Mouse (Mus musculus): Measurements from ENCODE around the gene Erg28.

DNA sequence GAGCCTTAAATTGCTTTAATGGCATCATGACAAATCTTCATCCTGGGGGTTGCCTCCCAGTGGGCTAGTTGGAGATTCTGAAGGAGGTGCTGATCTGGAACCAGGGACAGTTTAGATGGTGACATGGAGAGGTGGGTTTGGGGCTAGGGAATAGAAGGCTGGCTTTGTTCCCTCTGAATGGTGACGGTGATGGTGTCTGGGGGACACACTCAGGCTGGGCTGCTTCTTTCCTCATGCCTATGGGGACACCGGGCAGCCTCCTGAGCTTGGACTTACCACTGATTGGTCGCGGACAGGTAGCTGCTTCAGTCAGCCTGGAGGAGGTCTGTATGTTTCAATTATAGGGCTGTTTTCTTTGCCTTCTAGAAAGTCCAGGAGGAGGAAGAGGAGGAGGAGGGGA is 12.7 kb downstream of the Erg28 start:
- TF ChIP-seq CTCF (IDR thresholded peaks at IDR 0.05; ENCODE audit: low read depth, low read length), result no peak
- TF ChIP-seq POLR2A (IDR thresholded peaks at IDR 0.05; ENCODE audit: extremely low read depth, insufficient read depth, low read length), result no peak
